Mouse (Mus musculus): ENCODE data around the gene Atp5j2. TPM values are rescaled to one million over a fixed set of nuclear protein-coding genes. Genes with fewer than 3 reads are reported as not detected.

The Atp5j2 gene
- total and polyA plus RNA-seq, 2 experiments from 2014 or later: 139 to 634 TPM

GRCm38 (mm10) chr5:145201321-145201991 is 9.6 kb upstream of the Atp5j2 start, which contains the start of gene Zkscan14:
Gene Zkscan14, minus strand, starts transcription at chr5:145201868.
- H3K4me3 ChIP-seq (ENCODE audit: low read depth, low read length): peak within 1 kb of the TSS; percentile 62
- DNase-seq (ENCODE audit: low spot score): peak; percentile 96
- H3K4me1 ChIP-seq (ENCODE audit: insufficient read depth, low read length): peaks cover 10% of the 10 kb centered on the region; the same call in 1 of the 2 replicates
- 2% methylated on average over 37 of the region's 37 CpGs for WGBS
- H3K9ac ChIP-seq (replicated peaks; ENCODE audit: low read length, poor library complexity, severe bottlenecking): peak within 1 kb of the TSS; percentile 74
- H3K4me2 ChIP-seq (ENCODE audit: low read depth, low read length, poor library complexity, severe bottlenecking): peak within 1 kb of the TSS; percentile 93
- no peaks in the 10 kb centered on the region for H3K9me3 ChIP-seq (ENCODE audit: low read length)
- TF ChIP-seq CTCF (IDR thresholded peaks at IDR 0.05): no peak
- peak within 1 kb of the TSS; percentile 69 for H3K27ac ChIP-seq (ENCODE audit: low read depth, low read length)
- peak; percentile 25; the same call in 1 of the 2 replicates for ATAC-seq (ENCODE audit: low FRiP score)
- no peaks in the 10 kb centered on the region for H3K27me3 ChIP-seq (ENCODE audit: insufficient read depth, low read length)
- H3K36me3 ChIP-seq (ENCODE audit: insufficient read depth, low read length): peaks cover 4% of the 10 kb centered on the region; the same call in 1 of the 2 replicates

- H3K27me3 ChIP-seq (ENCODE audit: insufficient read depth, low read length): no peaks in the 10 kb centered on the region
Observed at GRCm38 (mm10) chr5:145200387-145200786, 8.5 kb upstream of the Atp5j2 start.

GRCm38 (mm10) chr5:145190875-145191798 is 725 bp downstream of the Atp5j2 start:
- Histone ChIP-seq H3K4me2 (ENCODE audit: low read depth, low read length, poor library complexity, severe bottlenecking) (peak overlapping the region; percentile 69), H3K27me3 (ENCODE audit: insufficient read depth, low read length) (no peaks in the 10 kb centered on the region), H3K9ac (replicated peaks; ENCODE audit: low read length, poor library complexity, severe bottlenecking) (peak overlapping the region; percentile 92), H3K4me1 (ENCODE audit: insufficient read depth, low read length) (peaks cover 9% of the 10 kb centered on the region; the same call in 1 of the 2 replicates), H3K4me3 (ENCODE audit: low read depth, low read length) (peak overlapping the region; percentile 77), H3K9me3 (ENCODE audit: low read length) (no peaks in the 10 kb centered on the region), H3K36me3 (ENCODE audit: insufficient read depth, low read length) (peaks cover 41% of the 10 kb centered on the region), H3K27ac (ENCODE audit: low read depth, low read length) (peak overlapping the region; percentile 90)
- DNase-seq (ENCODE audit: low spot score) (peak; percentile 94), ATAC-seq (ENCODE audit: low FRiP score) (peak; percentile 89)
- WGBS: 1% methylated on average over 41 of the region's 41 CpGs
- TF ChIP-seq CTCF (IDR thresholded peaks at IDR 0.05): peak; percentile 18; the same call in 1 of the 2 replicates

More at GRCm38 (mm10) chr5:145200387-145200786, 8.5 kb upstream of the Atp5j2 start:
- Histone ChIP-seq H3K9ac (replicated peaks; ENCODE audit: low read length, poor library complexity, severe bottlenecking) (no peak overlapping the region), H3K27ac (ENCODE audit: low read depth, low read length) (no peak overlapping the region), H3K4me1 (ENCODE audit: insufficient read depth, low read length) (peaks cover 3% of the 10 kb centered on the region; the same call in 1 of the 2 replicates), H3K4me2 (ENCODE audit: low read depth, low read length, poor library complexity, severe bottlenecking) (peak overlapping the region; percentile 93; the same call in 1 of the 2 replicates), H3K9me3 (ENCODE audit: low read length) (no peaks in the 10 kb centered on the region), H3K36me3 (ENCODE audit: insufficient read depth, low read length) (peaks cover 14% of the 10 kb centered on the region), H3K4me3 (ENCODE audit: low read depth, low read length) (no peak overlapping the region)
- ATAC-seq (ENCODE audit: low FRiP score) (no peak), DNase-seq (ENCODE audit: low spot score) (no peak)
- TF ChIP-seq CTCF (IDR thresholded peaks at IDR 0.05): no peak
- 82% methylated on average over 7 of the region's 7 CpGs for WGBS

- Histone ChIP-seq H3K27me3 (ENCODE audit: insufficient read depth, low read length) (no peaks in the 10 kb centered on the region), H3K4me1 (ENCODE audit: insufficient read depth, low read length) (peaks cover 9% of the 10 kb centered on the region; the same call in 1 of the 2 replicates), H3K36me3 (ENCODE audit: insufficient read depth, low read length) (peaks cover 41% of the 10 kb centered on the region), H3K9me3 (ENCODE audit: low read length) (no peaks in the 10 kb centered on the region), H3K4me2 (ENCODE audit: low read depth, low read length, poor library complexity, severe bottlenecking) (peak overlapping the region; percentile 69), H3K4me3 (ENCODE audit: low read depth, low read length) (peak overlapping the region; percentile 77), H3K27ac (ENCODE audit: low read depth, low read length) (peak overlapping the region; percentile 90), H3K9ac (replicated peaks; ENCODE audit: low read length, poor library complexity, severe bottlenecking) (peak overlapping the region; percentile 92)
- no peak for TF ChIP-seq CTCF (IDR thresholded peaks at IDR 0.05)
- ATAC-seq (ENCODE audit: low FRiP score) (no peak), DNase-seq (ENCODE audit: low spot score) (no peak)
- WGBS: 60% methylated on average over 5 of the region's 5 CpGs
Observed at GRCm38 (mm10) chr5:145190373-145190772, 1.5 kb downstream of the Atp5j2 start.

GRCm38 (mm10) chr5:145189416-145189815 is 2.4 kb downstream of the Atp5j2 start:
- TF ChIP-seq CTCF (IDR thresholded peaks at IDR 0.05): no peak
- no peak overlapping the region for H3K9ac ChIP-seq (replicated peaks; ENCODE audit: low read length, poor library complexity, severe bottlenecking)
- 97% methylated on average over 6 of the region's 6 CpGs for WGBS
- H3K9me3 ChIP-seq (ENCODE audit: low read length): no peaks in the 10 kb centered on the region
- DNase-seq (ENCODE audit: low spot score) (no peak), ATAC-seq (ENCODE audit: low FRiP score) (no peak)
- H3K4me3 ChIP-seq (ENCODE audit: low read depth, low read length): no peak overlapping the region
- H3K4me2 ChIP-seq (ENCODE audit: low read depth, low read length, poor library complexity, severe bottlenecking): no peak overlapping the region
- no peaks in the 10 kb centered on the region for H3K27me3 ChIP-seq (ENCODE audit: insufficient read depth, low read length)
- H3K36me3 ChIP-seq (ENCODE audit: insufficient read depth, low read length): peaks cover 39% of the 10 kb centered on the region
- no peak overlapping the region for H3K27ac ChIP-seq (ENCODE audit: low read depth, low read length)
- peaks cover 9% of the 10 kb centered on the region; the same call in 1 of the 2 replicates for H3K4me1 ChIP-seq (ENCODE audit: insufficient read depth, low read length)

Data from midbrain, postnatal 0 days (tissue).